Mouse (Mus musculus): ENCODE results near the gene Mymx.

GRCm38 (mm10) chr17:45610144-45610866 lies 8.4 kb upstream of the Mymx start:
- TF ChIP-seq POLR2A (IDR thresholded peaks at IDR 0.05; ENCODE audit: borderline replicate concordance, extremely low read depth, insufficient read depth, insufficient read length, poor library complexity, severe bottlenecking) (no peak), CTCF (IDR thresholded peaks at IDR 0.05; ENCODE audit: borderline replicate concordance, extremely low read depth, insufficient read depth, insufficient read length) (no peak)

Measured in brain, embryonic 14.5 days (tissue).